Mouse (Mus musculus): ENCODE results near the gene H6pd. TPM values are rescaled to one million over a fixed set of nuclear protein-coding genes. Genes with fewer than 3 reads are reported as not detected.

Gene H6pd
- polyA plus RNA-seq, 1 experiment from 2014 or later, result 5.4 TPM

DNA sequence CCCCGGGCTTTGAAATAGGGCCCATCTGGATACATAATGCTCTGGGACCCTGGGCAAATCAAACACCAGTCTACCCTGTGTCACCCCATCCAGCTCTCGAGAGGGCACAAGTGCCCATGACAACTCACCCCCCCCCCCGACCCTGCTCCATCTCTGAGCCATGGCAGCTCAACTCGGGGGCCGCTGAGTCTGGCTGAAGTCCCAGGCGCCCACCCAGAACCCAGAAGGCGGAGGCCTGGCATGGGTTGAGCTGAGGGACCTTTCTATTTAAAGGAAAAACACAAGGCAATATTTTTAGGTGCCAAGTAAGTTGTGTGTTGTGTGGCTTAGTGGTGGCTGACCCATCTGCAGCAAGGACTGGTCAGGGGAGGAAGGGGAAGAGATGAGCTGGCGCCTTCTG, 44.5 kb downstream of the H6pd start:
- Histone ChIP-seq H3K27ac (no peak overlapping the region), H3K4me1 (peaks cover 9% of the 10 kb centered on the region; the same call in 1 of the 2 replicates), H3K4me3 (no peak overlapping the region), H3K4me2 (replicated peaks) (no peak overlapping the region), H3K9ac (no peak overlapping the region), H3K27me3 (no peaks in the 10 kb centered on the region), H3K36me3 (no peaks in the 10 kb centered on the region), H3K9me3 (replicated peaks) (no peaks in the 10 kb centered on the region)
- 83% methylated on average over 8 of the region's 8 CpGs for WGBS
- ATAC-seq (ENCODE audit: low FRiP score), result no peak

DNA sequence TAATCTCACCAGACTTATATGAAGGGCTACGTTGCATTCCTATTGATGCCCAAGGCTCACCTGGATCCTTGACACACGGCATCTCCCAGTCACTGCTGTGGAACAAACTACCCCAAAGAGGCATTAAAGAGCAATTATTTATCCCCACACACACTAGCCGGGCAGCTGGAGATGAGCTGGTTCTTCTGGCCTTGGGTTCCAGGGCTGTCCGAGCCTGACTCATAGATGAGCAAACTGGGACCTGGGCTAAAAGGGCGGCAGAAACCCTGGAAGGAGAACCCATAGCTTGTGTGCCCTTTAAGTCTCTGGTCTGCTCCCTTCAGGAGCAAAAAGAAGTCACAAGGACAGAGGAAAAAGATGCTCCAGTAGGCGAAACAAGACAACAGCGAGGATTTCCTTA, 48.4 kb downstream of the H6pd start:
- Histone ChIP-seq H3K9ac (no peak overlapping the region), H3K4me1 (peaks cover 2% of the 10 kb centered on the region; the same call in 1 of the 2 replicates), H3K9me3 (replicated peaks) (no peaks in the 10 kb centered on the region), H3K27me3 (peaks cover 22% of the 10 kb centered on the region), H3K36me3 (no peaks in the 10 kb centered on the region), H3K4me2 (replicated peaks) (no peak overlapping the region), H3K4me3 (no peak overlapping the region), H3K27ac (no peak overlapping the region)
- WGBS, result 87% methylated on average over 7 of the region's 7 CpGs
- no peak for ATAC-seq (ENCODE audit: low FRiP score)

DNA sequence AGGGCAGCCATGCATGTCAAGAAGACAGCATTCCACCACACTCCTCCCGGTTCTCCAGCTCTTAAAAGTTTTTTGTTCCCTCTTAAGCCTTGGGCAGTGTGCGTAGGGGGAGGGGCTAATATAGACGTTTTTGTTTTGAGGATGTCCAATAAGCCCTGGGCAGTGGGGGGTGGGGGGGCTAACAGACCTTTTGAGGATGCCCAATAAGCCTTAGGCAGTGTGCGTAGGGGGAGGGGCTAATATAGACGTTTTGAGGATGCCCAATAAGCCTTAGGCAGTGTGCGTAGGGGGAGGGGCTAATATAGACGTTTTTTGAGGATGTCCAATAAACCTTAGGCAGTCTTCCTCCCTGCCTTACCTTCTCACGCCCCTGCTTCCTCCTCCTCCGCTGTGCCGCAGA, 49.0 kb downstream of the H6pd start:
- Histone ChIP-seq H3K9me3 (replicated peaks) (no peaks in the 10 kb centered on the region), H3K36me3 (no peaks in the 10 kb centered on the region), H3K4me2 (replicated peaks) (no peak overlapping the region), H3K27ac (no peak overlapping the region), H3K4me1 (peaks cover 2% of the 10 kb centered on the region; the same call in 1 of the 2 replicates), H3K4me3 (no peak overlapping the region), H3K9ac (no peak overlapping the region), H3K27me3 (peaks cover 23% of the 10 kb centered on the region)
- 64% methylated on average over 10 of the region's 10 CpGs for WGBS
- no peak for ATAC-seq (ENCODE audit: low FRiP score)

DNA sequence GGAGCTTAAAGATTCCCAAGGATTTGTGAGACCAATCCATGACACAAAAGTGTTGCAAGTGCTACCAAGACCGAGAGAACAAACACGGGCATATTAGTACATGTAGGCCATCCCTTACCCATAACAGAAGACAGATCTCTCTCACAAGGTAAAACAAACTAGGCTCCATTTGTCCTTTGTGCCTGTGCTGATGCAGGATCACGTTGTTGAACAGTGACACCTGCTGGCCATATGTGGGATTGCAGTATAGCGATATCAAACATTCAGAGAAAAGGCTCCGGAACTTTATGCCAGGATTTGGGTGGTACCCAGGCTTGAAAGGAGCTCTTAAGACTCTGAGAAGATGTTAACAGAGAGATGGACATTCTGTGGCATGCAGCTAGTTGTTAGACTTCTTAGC, 50.3 kb downstream of the H6pd start:
- Histone ChIP-seq H3K4me2 (replicated peaks) (no peak overlapping the region), H3K4me1 (peaks cover 11% of the 10 kb centered on the region), H3K27ac (no peak overlapping the region), H3K27me3 (peaks cover 29% of the 10 kb centered on the region), H3K36me3 (no peaks in the 10 kb centered on the region), H3K9ac (no peak overlapping the region), H3K4me3 (no peak overlapping the region), H3K9me3 (replicated peaks) (no peaks in the 10 kb centered on the region)
- ATAC-seq (ENCODE audit: low FRiP score), result no peak
- WGBS, result 6% methylated on average over 5 of the region's 5 CpGs

DNA sequence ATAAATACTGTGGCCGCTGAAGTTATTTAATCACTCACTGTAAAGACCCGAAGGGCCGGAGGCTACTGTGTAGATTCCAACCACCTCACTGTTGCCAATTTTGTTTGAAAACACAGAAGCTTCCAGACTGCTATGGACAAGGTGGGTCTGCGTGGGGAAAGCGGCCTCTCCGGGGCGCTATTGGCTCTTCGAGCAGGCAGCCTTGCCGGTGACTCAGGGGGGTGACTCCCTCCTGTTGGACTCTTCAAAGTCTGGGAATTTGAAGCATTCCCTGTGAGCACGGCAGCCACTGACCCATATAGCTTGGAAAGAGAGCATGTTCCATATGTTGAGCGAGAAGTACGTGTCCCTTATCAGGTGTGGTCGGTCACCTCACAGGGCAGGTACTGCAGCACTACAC, 52.8 kb downstream of the H6pd start:
- Histone ChIP-seq H3K27me3 (peaks cover 52% of the 10 kb centered on the region), H3K9ac (no peak overlapping the region), H3K4me3 (no peak overlapping the region), H3K4me2 (replicated peaks) (no peak overlapping the region), H3K36me3 (no peaks in the 10 kb centered on the region), H3K4me1 (peaks cover 24% of the 10 kb centered on the region), H3K27ac (no peak overlapping the region), H3K9me3 (replicated peaks) (no peaks in the 10 kb centered on the region)
- no peak for ATAC-seq (ENCODE audit: low FRiP score)
- 47% methylated on average over 13 of the region's 13 CpGs for WGBS

DNA sequence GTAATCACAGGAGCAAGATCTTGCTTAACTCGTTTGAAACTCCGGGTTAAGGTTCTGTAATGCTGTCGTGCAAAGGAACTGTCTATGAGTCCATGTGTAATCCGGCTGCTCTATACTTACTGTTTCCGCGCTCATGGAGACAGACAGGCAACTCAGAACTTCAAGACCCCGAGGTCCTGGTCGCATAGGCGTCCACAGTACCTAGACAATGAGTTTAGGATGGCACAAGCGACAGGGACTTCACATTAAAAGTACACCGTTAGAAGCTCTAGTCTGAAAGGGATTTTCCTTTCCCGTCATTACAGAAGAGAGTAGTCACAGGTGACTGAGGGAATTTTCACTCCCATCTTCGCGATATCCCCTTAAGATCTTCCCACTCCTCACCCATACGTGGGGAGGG, 53.2 kb downstream of the H6pd start:
- Histone ChIP-seq H3K4me3 (peak overlapping the region; percentile 73), H3K27me3 (peaks cover 54% of the 10 kb centered on the region), H3K4me2 (replicated peaks) (peak overlapping the region; percentile 99), H3K9me3 (replicated peaks) (no peaks in the 10 kb centered on the region), H3K4me1 (peaks cover 25% of the 10 kb centered on the region), H3K9ac (no peak overlapping the region), H3K27ac (no peak overlapping the region), H3K36me3 (no peaks in the 10 kb centered on the region)
- 19% methylated on average over 15 of the region's 15 CpGs for WGBS
- ATAC-seq (ENCODE audit: low FRiP score), result 0 out of 2 replicates have a peak, but pooled peaks have one; percentile 10

DNA sequence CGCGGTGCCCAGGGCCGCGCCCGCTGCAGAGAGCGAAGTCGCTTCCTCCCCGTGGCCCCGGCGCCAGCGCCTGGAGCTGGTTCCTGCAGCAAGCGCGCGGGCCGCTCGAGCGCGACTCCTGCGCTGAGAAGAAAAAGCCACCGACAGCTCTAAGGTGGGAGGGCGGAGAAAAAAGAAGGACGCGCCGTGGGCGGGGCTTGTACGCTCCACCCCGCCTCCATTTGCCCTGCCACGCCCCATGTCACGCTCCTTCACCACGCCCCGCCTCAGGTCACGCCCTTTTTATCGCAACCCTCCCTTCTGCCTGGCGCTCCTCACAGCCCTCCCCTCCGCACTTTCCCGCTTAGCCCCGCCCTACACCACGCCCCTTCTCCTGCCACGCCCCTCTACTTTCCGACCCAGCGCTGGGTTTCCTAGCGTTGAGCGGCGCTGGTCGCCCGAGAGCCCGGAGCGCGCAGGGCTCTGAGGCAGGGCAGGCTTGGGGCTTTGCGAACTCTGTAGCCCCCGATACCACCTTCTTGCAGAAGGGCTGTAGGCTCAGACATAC, 53.9 kb downstream of the H6pd start, which contains the start of gene Spsb1:
Gene Spsb1 (minus strand): TSS at position 151 of the 547 bp plus-strand sequence.
- Histone ChIP-seq H3K9ac (peak within 1 kb of the TSS; percentile 82), H3K4me2 (replicated peaks) (peak within 1 kb of the TSS; percentile 99), H3K4me1 (peaks cover 26% of the 10 kb centered on the region), H3K9me3 (replicated peaks) (no peaks in the 10 kb centered on the region), H3K27me3 (peaks cover 54% of the 10 kb centered on the region), H3K27ac (peak within 1 kb of the TSS; percentile 72), H3K4me3 (peak within 1 kb of the TSS; percentile 73), H3K36me3 (no peaks in the 10 kb centered on the region)
- peak; percentile 87 for ATAC-seq (ENCODE audit: low FRiP score)
- WGBS, result under 1% methylated on average over 32 of the region's 51 CpGs

DNA sequence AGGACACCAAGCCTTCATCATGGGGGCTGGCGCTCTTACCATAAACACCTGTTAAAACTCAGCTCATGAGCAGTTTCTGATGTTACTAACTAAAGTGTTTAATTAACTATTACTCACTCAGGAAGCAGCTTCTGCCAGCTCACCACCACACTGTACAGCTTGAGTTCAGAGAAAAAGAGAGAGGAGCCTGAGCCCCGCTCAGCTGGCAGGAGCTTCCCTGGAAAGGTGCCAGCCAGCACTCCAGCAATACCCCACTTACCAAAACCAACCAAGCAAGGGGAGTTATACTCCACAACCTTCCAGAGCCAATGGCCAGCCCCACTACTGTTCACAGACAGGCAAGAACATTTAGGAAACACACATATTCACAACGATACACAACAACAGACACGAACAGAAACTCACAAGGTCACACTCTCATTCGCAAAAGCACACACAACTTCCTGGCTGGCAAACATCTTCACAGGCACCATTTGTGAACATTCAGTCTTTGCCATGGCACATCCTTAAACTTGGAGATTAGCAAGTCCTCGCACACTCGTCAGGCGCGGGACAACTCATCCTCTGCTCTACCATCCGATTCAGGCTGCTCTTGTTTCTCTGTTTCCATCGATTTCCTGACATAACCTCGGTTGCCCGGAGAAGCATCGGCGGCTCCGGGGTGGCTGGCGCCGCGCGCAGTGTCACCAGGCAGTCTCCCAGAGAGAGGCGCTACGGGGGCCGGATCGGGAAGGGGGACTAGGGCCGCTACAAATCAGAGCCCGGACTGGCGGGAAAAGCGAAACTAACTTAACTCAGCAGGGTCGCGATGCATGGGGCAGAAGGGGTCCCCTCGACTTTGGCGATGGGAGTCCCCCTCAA, 55.0 kb downstream of the H6pd start:
- H3K36me3 ChIP-seq, result no peaks in the 10 kb centered on the region
- H3K4me2 ChIP-seq (replicated peaks), result peak overlapping the region; percentile 99
- H3K4me1 ChIP-seq, result peaks cover 36% of the 10 kb centered on the region
- peak overlapping the region; percentile 72; the same call in 1 of the 2 replicates for H3K27ac ChIP-seq
- H3K27me3 ChIP-seq, result peaks cover 54% of the 10 kb centered on the region
- peak overlapping the region; percentile 82 for H3K9ac ChIP-seq
- 6% methylated on average over 32 of the region's 32 CpGs for WGBS
- ATAC-seq (ENCODE audit: low FRiP score), result peak; percentile 21
- H3K9me3 ChIP-seq (replicated peaks), result no peaks in the 10 kb centered on the region
- peak overlapping the region; percentile 73 for H3K4me3 ChIP-seq

DNA sequence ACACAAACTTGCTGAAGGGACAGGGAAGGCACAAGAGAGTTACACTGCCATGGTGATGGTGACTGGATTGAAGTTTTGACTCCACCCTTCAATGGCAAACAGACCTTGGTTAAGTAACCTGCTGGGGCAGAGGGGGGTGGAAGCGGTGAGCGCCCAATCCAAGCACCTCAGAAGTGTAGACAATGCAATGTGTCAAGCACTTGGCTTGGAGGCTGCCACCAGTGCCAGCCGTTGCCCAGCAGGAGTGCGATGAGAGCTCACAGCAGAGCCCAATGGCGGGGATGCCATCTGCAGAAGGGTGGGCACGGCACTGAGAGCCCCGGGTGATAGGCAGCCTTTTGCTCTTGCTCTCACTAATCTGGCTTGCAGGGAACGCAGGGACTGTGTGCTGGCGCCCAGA, 56.6 kb downstream of the H6pd start:
- no peak overlapping the region for H3K4me2 ChIP-seq (replicated peaks)
- ATAC-seq (ENCODE audit: low FRiP score), result no peak
- no peaks in the 10 kb centered on the region for H3K36me3 ChIP-seq
- peaks cover 53% of the 10 kb centered on the region for H3K27me3 ChIP-seq
- H3K27ac ChIP-seq, result no peak overlapping the region
- WGBS, result 84% methylated on average over 9 of the region's 9 CpGs
- H3K9me3 ChIP-seq (replicated peaks), result no peaks in the 10 kb centered on the region
- no peak overlapping the region for H3K4me3 ChIP-seq
- no peak overlapping the region for H3K9ac ChIP-seq
- peaks cover 36% of the 10 kb centered on the region for H3K4me1 ChIP-seq

DNA sequence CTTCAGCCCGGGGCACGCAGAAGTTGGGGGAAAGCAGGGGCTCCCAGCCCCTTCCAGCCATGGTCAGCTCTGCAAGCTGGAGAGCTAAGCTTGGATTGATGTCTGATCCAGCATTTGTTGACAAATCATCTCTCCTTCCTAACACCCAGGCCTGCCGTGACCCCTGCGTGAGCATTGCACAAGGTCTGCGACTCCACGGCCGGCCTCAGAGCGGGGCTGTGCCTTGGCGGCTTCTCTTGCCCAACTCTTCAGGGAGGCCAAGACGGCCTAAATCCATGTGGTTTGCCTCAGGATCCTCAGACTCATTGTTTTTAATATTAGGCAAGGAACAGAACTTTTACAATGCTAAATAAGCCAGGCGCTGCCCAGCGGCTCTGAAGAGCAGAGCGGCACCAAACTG, 57.6 kb downstream of the H6pd start:
- no peak overlapping the region for H3K27ac ChIP-seq
- H3K9me3 ChIP-seq (replicated peaks), result no peaks in the 10 kb centered on the region
- H3K27me3 ChIP-seq, result peaks cover 52% of the 10 kb centered on the region
- H3K36me3 ChIP-seq, result no peaks in the 10 kb centered on the region
- no peak for ATAC-seq (ENCODE audit: low FRiP score)
- H3K9ac ChIP-seq, result no peak overlapping the region
- peaks cover 46% of the 10 kb centered on the region for H3K4me1 ChIP-seq
- no peak overlapping the region for H3K4me3 ChIP-seq
- no peak overlapping the region for H3K4me2 ChIP-seq (replicated peaks)
- WGBS, result 88% methylated on average over 13 of the region's 13 CpGs

DNA sequence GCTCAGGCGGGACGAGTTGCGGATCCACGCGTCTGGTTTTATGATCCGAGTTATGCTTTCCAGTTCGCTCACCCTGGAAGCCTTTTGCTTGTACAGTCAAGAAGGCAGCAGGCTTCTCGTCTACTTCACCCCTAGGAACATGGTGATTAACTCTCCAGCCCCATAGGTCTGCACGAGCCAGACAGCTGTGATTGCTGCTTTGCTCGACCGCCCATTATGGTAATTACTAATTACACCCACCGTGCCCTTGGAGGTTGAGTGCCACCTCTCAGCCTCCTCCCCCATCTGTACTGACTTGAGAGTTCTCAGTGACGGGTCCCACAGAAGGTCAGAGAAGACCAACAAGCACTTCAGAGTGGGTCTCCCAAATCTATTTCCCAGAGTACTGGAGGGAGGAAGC, 59.1 kb downstream of the H6pd start:
- H3K4me3 ChIP-seq, result no peak overlapping the region
- no peaks in the 10 kb centered on the region for H3K9me3 ChIP-seq (replicated peaks)
- no peak overlapping the region for H3K9ac ChIP-seq
- peaks cover 42% of the 10 kb centered on the region for H3K27me3 ChIP-seq
- WGBS, result 71% methylated on average over 13 of the region's 13 CpGs
- H3K4me2 ChIP-seq (replicated peaks), result no peak overlapping the region
- peaks cover 60% of the 10 kb centered on the region for H3K4me1 ChIP-seq
- H3K27ac ChIP-seq, result no peak overlapping the region
- H3K36me3 ChIP-seq, result no peaks in the 10 kb centered on the region
- ATAC-seq (ENCODE audit: low FRiP score), result no peak

DNA sequence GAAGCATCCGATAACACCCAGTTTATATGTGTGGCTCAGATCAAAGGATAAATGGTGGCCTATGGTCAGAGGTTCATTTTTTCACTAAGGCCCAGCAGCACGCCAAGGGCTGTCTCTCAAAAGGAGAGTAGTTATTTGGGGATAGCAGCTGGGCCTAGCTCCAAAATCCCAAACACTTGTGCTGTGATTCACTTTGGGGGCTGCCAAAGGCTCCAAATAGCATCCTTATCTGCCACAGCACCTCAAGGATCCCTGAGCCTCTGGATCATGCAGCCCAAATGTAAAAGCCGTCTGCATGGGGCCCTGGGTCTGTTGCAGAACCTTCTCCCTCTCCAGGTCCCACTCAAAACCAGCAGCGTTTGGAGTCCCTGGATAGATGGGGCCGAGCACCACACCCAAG, 60.7 kb downstream of the H6pd start:
- H3K27ac ChIP-seq, result no peak overlapping the region
- no peaks in the 10 kb centered on the region for H3K36me3 ChIP-seq
- WGBS, result 93% methylated on average over 5 of the region's 5 CpGs
- peaks cover 61% of the 10 kb centered on the region for H3K4me1 ChIP-seq
- H3K9ac ChIP-seq, result no peak overlapping the region
- H3K9me3 ChIP-seq (replicated peaks), result no peaks in the 10 kb centered on the region
- peaks cover 32% of the 10 kb centered on the region for H3K27me3 ChIP-seq
- H3K4me3 ChIP-seq, result no peak overlapping the region
- H3K4me2 ChIP-seq (replicated peaks), result no peak overlapping the region
- ATAC-seq (ENCODE audit: low FRiP score), result no peak
